Mouse (Mus musculus): ENCODE results near the gene Shb. TPM values are rescaled to one million over a fixed set of nuclear protein-coding genes. Genes with fewer than 3 reads are reported as not detected.
"Not testable (repeated sequence)": the region's sequence is repeated elsewhere in the genome, so short reads cannot be mapped to it uniquely, and the experiment has no call there.

Shb gene
- total RNA-seq, 4 experiments from 2014 or later = 4.1 to 8.8 (median 6.6) TPM

- no peak for DNase-seq (ENCODE audit: low spot score in 2 of 2)
These were observed 130.0 kb downstream of the Shb start for GRCm38 (mm10) chr4:45402281-45402680.

DNA sequence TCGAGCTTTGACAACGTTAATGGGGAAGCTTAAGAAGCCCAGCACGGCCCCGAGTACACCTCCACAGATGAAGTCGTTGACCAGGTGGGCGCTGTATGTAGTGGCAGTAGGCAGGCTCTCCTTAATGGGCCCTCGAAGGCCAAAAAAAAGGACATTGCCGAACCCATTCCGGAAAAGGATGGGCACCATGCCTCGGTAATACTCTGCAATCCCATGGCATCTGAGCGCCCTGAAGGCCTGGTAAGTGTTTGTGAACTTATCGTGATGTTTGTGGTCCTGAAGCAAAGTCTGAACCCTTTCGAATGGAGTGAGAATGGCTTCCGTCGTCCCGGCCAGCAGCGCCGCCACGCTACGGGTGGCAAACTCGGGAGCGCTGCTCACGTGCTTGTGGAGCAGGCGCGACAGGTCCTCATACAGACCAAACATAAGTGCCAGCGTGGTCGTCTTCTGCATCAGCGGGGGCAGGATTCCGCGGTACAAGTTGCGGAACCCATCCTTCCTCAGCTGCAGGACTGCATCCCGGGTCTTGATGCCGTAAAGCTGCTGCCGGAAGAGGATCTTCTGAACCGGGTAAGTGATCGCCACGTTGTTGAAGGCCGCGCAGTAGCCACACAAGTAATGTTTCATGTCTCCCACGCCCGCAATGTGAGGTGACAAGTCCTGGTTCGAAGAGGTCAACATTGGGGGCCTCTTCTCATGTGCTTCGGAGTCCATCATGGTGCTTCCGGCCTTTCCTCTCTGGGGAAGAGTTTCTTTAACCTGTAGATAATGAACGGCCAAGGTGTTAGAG, 132.7 kb downstream of the Shb start:
- DNase-seq (ENCODE audit: low spot score in 2 of 2) = no peak

DNA sequence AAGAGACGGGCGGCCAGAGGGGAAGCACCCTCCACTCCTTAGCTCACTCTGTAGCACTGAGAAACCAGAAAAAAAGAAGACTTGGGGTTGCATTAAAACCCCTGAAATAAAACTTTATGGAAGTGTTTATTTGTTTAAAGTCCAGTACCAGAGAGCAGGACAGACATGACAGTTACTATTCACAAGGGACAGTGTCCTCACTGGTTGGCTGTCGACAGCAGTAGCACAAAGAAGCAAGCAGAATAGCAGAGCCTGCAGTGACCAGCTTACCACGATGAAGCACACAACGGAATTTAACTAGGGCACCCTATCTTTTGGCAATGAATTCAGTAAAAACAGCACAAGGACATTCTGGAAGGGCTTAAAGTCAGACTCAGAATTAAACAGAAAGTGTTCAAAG, 134.0 kb downstream of the Shb start:
- DNase-seq (ENCODE audit: low spot score in 2 of 2) = not testable (repeated sequence)

- DNase-seq (ENCODE audit: low spot score in 2 of 2) = not testable (repeated sequence)
These were observed 136.1 kb downstream of the Shb start for GRCm38 (mm10) chr4:45396211-45396610.

DNA sequence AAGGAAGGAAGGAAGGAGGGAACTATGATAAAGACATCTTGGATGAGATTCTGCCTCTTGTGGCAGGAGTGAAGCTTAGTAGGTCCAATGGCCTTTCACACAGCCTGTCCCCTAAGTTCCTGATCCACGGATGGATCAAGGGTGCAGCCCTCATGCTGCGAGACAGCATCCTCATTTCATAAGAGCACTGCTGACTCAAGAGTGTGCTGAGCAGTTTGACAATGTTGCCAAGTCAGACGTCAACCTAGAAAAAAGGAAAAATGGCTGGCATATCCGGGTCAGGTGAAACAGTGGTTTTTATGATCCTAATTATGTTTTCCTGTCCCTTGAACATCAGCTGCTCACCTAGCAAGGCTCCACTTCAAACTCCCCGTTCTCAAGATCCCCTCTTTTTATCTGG, 138.6 kb downstream of the Shb start:
- DNase-seq (ENCODE audit: low spot score in 2 of 2) = no peak

DNA sequence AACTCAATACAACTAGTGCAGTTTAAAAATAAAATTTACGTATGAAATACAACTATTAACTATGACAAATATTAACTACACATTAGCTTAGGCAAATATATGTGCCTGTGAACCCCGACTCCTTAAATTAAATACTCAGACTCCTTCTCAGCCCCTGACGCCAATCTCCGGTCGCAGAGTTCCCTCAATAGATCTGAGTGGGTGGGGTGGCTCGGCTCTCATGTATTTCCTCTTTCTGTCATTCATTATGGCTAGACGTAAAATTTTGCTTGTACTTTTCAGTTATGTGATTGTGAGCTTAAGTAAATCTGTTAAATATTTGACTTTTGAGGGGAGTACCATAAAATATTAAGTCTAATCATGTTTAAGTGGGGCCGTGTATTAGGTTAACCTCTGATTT, 139.3 kb downstream of the Shb start:
- DNase-seq (ENCODE audit: low spot score in 2 of 2) = no peak

DNA sequence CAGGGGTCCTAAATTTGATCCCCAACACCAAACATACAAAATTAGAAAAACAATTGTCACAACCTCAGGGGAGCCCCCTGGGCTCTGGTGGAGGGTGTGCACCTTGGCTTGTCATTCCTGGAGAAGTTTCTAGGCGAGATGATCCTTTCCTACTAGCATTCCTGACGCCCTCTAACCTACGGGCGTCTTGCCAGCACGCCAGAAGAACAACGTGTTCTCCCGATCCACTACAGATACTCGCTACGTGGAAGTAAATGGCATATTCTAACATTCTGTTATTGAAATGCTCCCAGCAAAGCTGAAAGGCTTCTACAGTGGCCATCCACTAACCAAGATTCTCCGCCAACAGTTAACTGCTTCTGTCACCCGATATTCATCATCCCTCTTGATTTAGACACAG, 139.7 kb downstream of the Shb start:
- DNase-seq (ENCODE audit: low spot score in 2 of 2) = no peak

- DNase-seq (ENCODE audit: low spot score in 2 of 2) = no peak
These were observed 140.2 kb downstream of the Shb start for GRCm38 (mm10) chr4:45392099-45392498.

- DNase-seq (ENCODE audit: low spot score in 2 of 2) = not testable (repeated sequence)
These were observed 145.0 kb downstream of the Shb start for GRCm38 (mm10) chr4:45387296-45387695.

DNA sequence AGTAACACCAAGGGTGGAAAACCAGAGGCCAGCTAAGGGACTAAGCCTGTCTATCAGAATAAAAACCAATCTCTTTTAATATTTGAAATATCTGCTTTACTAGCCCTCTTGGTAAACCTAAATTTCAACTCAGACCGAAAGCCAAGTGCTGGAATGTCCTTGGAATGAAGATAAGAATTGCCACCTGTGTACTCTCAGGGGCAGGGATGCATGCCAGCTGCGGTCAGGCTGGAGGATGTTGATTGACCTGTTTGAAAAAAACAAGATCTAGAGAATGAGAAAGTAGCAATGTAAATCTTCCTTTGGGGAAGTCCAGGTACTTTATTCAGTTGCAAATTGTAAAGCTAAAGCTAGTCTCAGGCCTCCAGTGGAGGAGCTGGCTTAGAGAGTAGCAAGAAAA, 150.1 kb downstream of the Shb start:
- not testable (repeated sequence) for DNase-seq (ENCODE audit: low spot score in 2 of 2)

- DNase-seq (ENCODE audit: low spot score in 2 of 2) = not testable (repeated sequence)
These were observed 151.2 kb downstream of the Shb start for GRCm38 (mm10) chr4:45380903-45381580.

DNA sequence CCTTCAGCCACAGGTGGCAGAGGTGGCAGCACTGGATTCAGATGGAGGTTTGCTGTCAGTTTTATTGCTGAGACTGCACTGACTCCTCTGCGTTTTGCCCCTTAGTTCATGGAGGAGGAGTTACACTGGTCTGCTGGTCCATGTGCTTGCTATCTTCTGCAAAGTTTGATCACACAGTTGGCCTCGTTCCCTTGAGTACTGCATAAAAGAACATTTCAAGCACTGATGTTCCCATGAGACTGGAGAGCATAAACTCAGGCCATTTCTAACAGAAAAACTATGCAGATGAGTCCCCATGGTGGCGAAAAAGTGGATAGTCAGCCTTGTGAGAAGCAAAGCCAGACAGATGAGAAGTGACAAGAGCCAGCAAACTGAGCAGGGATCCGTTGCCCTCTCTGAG, 155.7 kb downstream of the Shb start:
- no peak for DNase-seq (ENCODE audit: low spot score in 2 of 2)

DNA sequence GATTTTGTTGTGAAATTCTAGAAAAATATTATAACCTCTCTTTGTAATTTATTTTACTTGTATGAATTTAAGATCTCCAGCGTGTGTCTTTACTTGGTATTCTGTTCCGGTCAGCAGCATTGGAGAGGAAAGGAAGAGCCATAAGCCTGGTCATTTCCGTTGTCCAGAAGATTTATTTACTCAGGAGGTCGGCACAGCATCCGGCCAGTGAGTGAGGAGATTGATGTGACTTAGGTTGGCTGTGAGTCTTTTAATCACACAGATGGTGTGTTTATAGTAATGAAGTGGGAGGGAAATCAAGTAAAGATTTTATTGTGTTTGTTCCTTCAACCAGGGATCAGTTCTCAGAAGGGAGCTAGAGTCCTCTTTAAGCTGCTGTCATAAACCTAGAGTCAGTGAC, 157.4 kb downstream of the Shb start:
- DNase-seq (ENCODE audit: low spot score in 2 of 2) = no peak

Small RNA genes within 50 kb of the gene (microRNA-seq; reads per million reads assigned to microRNA genes)
- gene Gm22518 = not detected
- not detected for gene Gm25692

Other genes with a start within 250 kb of the Shb start
- 1 to 10 TPM; 4.5 to 7.3 (median 4.6) TPM for gene Trmt10b, start 235.3 kb downstream of the Shb start, total RNA-seq (2022)
- gene Dcaf10, start 190.4 kb downstream of the Shb start, total RNA-seq (2022) = 10 to 100 TPM in 2 of 4 experiments, 1 to 10 TPM in 2; 8.3 to 10.5 (median 9.8) TPM
- gene Exosc3, start 189.7 kb downstream of the Shb start, total RNA-seq (2022) = 10 to 100 TPM; 11.7 to 15.8 (median 12.8) TPM
- 100 to 1,000 TPM in 2 of 4 experiments, 10 to 100 TPM in 2; 95.3 to 112 (median 98.9) TPM for gene Slc25a51, start 123.7 kb downstream of the Shb start, total RNA-seq (2022)